Mouse (Mus musculus) heart, embryonic 16.5 days (tissue): ENCODE measurements around the gene Il17c. TPM values are rescaled to one million over a fixed set of nuclear protein-coding genes. Genes with fewer than 3 reads are reported as not detected.

ENCODE experiments used
- ATAC-seq: fragments of 200-750 bp; cut with Nextera tagmentation; replicated peaks from 2 replicates; pipeline ENCODE4 v1.8.0; 2017; ENCODE audit warnings: moderate number of reproducible peaks; ENCODE audit not compliant: insufficient read depth, low FRiP score; ENCODE audit errors: extremely low read depth
- H3K27ac ChIP-seq: fragments of 300-500 bp; sonication (generic); 2 replicates; pipeline ENCODE4 v1.5.1; 2014; ENCODE audit warnings: mild to moderate bottlenecking, low read length, control low read depth, moderate library complexity
- H3K27me3 ChIP-seq: fragments of 300-500 bp; sonication (generic); 2 replicates; pipeline ENCODE4 v1.6.1; 2014; ENCODE audit warnings: low read length, mixed read lengths; ENCODE audit not compliant: control insufficient read depth, insufficient read depth
- H3K36me3 ChIP-seq: fragments of 300-500 bp; sonication (generic); 2 replicates; pipeline ENCODE4 v1.6.1; 2014; ENCODE audit not compliant: control insufficient read depth, insufficient read depth
- H3K4me1 ChIP-seq: fragments of 300-500 bp; sonication (generic); 2 replicates; pipeline ENCODE4 v1.6.1; 2014; ENCODE audit warnings: low read length, mixed read lengths; ENCODE audit not compliant: control insufficient read depth, insufficient read depth
- H3K4me2 ChIP-seq: fragments of 300-500 bp; sonication (generic); 2 replicates; pipeline ENCODE4 v1.6.1; 2014; ENCODE audit warnings: low read depth, mild to moderate bottlenecking, control low read depth, low read length
- H3K4me3 ChIP-seq: fragments of 300-500 bp; sonication (generic); 2 replicates; pipeline ENCODE4 v1.5.1; 2014; ENCODE audit warnings: mild to moderate bottlenecking, control low read depth, low read length
- H3K9ac ChIP-seq: fragments of 300-500 bp; sonication (generic); 2 replicates; pipeline ENCODE4 v1.6.1; 2014; ENCODE audit warnings: low read length, control low read depth
- H3K9me3 ChIP-seq: fragments of 300-500 bp; sonication (generic); replicated peaks from 2 replicates; pipeline ENCODE4 v1.6.1; 2016; ENCODE audit warnings: low read length; ENCODE audit not compliant: control insufficient read depth
- WGBS: fragments of 180-500 bp; shearing (Covaris S2); extraction: QIAGEN DNeasy Blood & Tissue Kit; methylation state at CpG from one replicate; pipeline ENCODE4 v1.1.7; 2014; 5-methylcytosine and 5-hydroxymethylcytosine counted together
- polyA plus RNA-seq: library from polyadenylated mRNA; unstranded; fragments of >200 nt; fragmentation: Nextera tagmentation; extraction: Ambion mirVana; gene quantifications from 2 replicates; pipeline ENCODE4 v1.2.1, GENCODE M21; 2015

Il17c gene
- polyA plus RNA-seq, 1 experiment from 2014 or later = 0.21 TPM

DNA sequence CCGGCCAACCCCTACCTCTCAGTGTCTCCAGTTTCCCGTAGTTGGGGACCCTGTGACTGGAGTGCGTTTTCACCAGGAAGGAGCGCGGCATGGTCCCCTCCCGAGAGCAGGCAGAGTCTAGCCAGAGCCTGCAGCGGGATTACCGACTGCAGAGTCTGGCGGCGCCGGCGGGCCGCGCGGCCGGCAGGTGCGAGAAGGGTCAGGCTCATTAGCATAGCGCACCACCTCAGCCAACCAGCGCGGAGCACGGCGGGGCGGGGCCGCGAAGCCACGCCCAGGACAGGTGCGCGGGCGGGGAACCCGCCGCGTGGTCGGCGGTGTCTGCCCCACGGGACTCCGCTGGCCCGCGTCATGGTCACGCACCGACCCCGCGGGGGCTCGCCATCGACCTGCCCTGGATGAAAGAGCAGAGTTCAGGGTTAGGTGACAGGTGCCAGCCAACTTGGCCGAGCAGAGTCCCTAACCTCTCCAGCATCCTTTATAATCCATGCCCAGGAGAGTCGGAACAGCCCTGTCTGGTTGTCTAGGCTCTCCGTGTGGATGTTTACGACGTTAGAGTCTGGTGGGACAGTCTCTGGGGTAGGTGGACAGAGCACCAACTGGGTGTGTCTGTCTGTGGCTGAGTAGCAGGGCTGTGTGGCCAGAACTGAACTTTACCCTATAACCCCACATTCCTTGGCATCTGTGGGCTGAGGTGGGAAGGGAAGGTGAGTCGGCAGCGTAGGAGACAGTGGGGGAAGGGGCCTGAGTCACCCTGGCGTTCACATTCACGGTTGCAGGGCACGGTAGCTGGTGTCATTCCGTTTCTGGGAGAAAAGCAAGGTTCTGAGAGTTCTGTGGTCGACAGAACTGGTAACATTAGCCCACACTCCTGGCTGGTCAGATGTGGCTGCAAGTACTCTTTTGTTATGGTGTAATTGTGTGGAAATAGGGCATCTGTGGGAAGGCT lies 39.0 kb downstream of the Il17c start, which contains the start of gene Snai3:
Gene Snai3 (minus strand): TSS at position 210 of the 949 bp plus-strand sequence.
- peaks cover 34% of the 10 kb centered on the region for H3K4me1 ChIP-seq
- H3K4me2 ChIP-seq = peak within 1 kb of the TSS; percentile 86
- peak within 1 kb of the TSS; percentile 67 for H3K9ac ChIP-seq
- H3K36me3 ChIP-seq = 0 out of 2 replicates have a peak, but pooled peaks cover 3% of the 10 kb centered on the region
- H3K27ac ChIP-seq = no peak within 1 kb of the TSS
- 5% methylated on average over 56 of the region's 56 CpGs for WGBS
- peaks cover 8% of the 10 kb centered on the region; the same call in 1 of the 2 replicates for H3K27me3 ChIP-seq
- peak within 1 kb of the TSS; percentile 53 for H3K4me3 ChIP-seq
- peak; percentile 66 for ATAC-seq
- H3K9me3 ChIP-seq = no peaks in the 10 kb centered on the region

DNA sequence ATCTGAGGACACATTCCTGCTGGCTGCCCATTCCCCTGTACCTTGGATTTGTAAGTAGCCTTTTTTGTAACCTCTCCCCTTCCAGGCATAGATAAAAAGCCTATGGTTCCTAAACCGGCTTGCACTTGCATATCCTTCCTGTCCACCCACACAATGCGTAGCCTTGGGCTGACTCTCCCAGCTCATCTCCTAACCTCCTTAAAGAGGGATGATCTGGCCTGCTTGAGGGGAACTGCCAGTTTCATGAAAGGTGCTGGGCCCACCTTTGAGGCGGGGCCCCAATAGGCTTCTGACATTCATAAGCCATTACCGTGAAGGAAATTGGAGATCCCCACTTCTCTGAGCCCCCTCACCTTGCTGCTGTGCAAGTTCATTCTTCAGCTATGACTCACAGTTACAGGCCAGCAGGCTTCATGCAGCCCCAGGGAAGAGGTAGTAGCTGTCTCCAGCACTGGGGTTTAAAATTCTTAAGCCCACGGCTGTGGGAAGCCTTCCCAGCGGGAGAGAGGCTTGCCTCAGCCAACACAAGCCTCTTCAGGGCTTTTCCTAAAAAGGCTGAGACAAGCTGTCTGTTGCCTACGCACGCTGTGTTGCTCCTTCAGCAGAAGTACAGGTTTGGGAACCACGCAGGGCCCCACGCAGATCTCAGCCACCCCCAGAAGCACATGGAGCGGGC lies 39.8 kb downstream of the Il17c start:
- Histone ChIP-seq H3K27ac (no peak overlapping the region), H3K4me1 (peaks cover 34% of the 10 kb centered on the region), H3K9ac (no peak overlapping the region), H3K9me3 (no peaks in the 10 kb centered on the region), H3K36me3 (0 out of 2 replicates have a peak, but pooled peaks cover 4% of the 10 kb centered on the region), H3K4me3 (no peak overlapping the region), H3K4me2 (no peak overlapping the region), H3K27me3 (peaks cover 8% of the 10 kb centered on the region; the same call in 1 of the 2 replicates)
- 60% methylated on average over 11 of the region's 11 CpGs for WGBS
- ATAC-seq = no peak

DNA sequence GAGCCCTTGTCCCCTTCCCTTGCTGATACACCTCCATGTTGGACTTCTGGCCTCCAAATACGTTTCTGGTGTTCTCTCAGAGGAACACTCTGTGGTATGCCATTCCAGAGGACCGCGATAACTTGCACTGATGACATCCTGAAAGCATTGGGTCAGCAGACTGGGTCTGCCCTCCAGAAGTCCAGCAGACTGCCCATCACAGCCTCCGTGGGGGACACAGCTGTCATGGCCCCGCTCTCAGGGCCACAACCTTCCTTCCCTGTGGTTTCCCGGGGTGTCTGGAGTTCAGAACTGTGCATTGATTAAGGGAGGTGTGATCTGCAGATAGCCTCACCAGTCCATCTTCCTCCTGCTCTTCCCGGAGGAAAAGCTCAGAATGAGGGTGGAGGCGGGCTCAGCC lies 40.7 kb downstream of the Il17c start:
- ATAC-seq = no peak
- Histone ChIP-seq H3K4me2 (no peak overlapping the region), H3K36me3 (peaks cover 8% of the 10 kb centered on the region; the same call in 1 of the 2 replicates), H3K9me3 (no peaks in the 10 kb centered on the region), H3K27ac (no peak overlapping the region), H3K4me1 (peaks cover 34% of the 10 kb centered on the region), H3K27me3 (peaks cover 8% of the 10 kb centered on the region; the same call in 1 of the 2 replicates), H3K9ac (no peak overlapping the region), H3K4me3 (no peak overlapping the region)
- 62% methylated on average over 8 of the region's 8 CpGs for WGBS

DNA sequence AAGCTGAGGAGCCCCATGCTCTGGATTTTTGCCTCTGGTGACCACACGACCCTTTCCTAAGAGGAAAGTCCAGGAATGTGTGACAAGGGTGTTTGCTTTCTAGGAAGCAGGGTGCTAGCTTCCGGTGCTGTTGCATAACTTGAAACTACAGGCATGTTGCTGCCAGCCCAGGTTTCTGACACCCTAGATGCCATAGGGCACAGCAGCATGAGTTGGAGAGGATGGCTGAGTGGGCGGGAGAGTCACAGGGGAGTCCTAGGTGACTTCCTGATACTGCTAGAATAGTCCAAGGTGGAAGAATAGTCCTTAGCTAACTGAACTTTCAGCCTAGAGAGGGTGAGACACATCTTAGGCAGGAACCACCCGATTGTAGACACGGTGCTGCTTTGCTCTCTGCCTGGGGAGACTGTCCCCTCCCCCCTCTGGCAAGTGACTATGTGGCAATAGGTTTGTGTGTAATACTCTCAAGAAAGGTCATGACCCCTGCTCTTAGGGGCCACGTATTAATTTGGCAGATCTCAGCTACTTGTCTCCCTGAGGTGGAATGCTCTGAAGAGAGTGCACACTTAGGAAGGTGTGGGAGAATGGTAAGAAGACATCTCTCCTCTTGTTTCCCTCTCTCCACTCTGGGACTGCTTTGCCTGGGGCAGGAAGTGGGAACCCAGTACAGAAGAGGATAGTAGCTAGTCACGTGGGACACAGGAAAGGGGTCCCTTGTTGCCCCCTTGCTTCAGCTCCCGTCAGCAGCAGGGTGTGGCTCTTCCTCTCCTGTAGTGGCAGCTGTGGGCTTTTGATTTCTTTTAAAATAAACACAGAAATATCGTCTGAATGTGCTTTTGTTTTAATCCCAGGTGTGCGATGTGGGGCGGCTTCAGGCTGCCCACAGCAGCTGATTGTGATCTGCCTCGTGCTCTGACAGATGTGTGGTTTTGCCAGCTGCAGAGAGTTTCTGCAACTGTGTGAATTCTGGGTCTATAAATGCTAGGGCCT lies 42.1 kb downstream of the Il17c start:
- Histone ChIP-seq H3K27me3 (peaks cover 3% of the 10 kb centered on the region; the same call in 1 of the 2 replicates), H3K36me3 (peaks cover 12% of the 10 kb centered on the region), H3K4me1 (peaks cover 34% of the 10 kb centered on the region), H3K9ac (no peak overlapping the region), H3K4me2 (no peak overlapping the region), H3K4me3 (no peak overlapping the region), H3K27ac (no peak overlapping the region; the same call in 1 of the 2 replicates), H3K9me3 (no peaks in the 10 kb centered on the region)
- ATAC-seq = 0 out of 2 replicates have a peak, but pooled peaks have one; percentile 21
- WGBS = 33% methylated on average over 12 of the region's 12 CpGs

DNA sequence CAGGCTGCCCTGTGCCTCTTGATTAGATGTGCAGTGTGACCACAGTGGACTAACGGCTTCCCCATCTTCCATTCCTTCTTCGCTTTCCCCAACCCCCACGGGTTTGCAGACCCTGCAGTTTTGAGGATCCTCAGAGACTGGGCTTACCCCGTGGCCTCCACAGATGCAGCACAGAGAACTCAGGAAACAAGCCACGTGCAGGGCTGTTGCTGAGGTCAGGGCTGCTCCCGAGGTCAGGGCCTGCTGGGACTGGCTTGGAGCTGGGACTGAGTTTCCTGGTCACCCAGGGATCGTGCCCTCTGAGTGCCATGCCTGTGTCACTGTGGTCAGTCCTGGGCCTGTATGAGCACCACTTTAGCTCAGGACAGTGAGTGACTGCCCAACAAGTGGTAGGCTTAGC lies 43.2 kb downstream of the Il17c start:
- WGBS = 56% methylated on average over 7 of the region's 7 CpGs
- no peak overlapping the region for H3K27ac ChIP-seq
- no peaks in the 10 kb centered on the region for H3K9me3 ChIP-seq
- no peak overlapping the region for H3K4me3 ChIP-seq
- H3K4me2 ChIP-seq = no peak overlapping the region
- H3K9ac ChIP-seq = no peak overlapping the region
- ATAC-seq = no peak
- peaks cover 3% of the 10 kb centered on the region; the same call in 1 of the 2 replicates for H3K27me3 ChIP-seq
- peaks cover 32% of the 10 kb centered on the region for H3K4me1 ChIP-seq
- H3K36me3 ChIP-seq = peaks cover 12% of the 10 kb centered on the region

DNA sequence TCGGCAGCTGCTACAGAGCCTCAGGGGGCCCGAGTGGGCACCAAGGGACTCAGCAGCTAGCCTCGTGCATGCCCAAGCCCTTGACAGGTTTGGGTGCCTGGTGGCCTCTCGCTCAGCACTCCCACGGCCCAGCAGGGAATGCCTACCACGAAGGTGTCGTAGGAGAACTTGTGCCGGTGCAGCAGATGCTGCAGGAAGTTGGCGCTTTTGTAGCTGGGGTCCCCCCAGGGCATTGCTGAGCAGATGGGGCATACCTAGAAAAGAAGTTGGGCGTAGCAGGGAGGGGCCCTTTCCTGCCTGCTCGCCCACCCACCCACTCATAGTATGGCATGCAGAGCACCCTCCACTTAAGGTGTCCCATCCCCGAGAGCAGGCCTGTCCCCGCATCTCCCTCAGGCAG lies 46.0 kb downstream of the Il17c start:
- Histone ChIP-seq H3K27me3 (no peaks in the 10 kb centered on the region), H3K36me3 (peaks cover 12% of the 10 kb centered on the region), H3K4me2 (no peak overlapping the region), H3K27ac (no peak overlapping the region), H3K4me1 (peaks cover 12% of the 10 kb centered on the region), H3K9me3 (no peaks in the 10 kb centered on the region), H3K9ac (no peak overlapping the region), H3K4me3 (no peak overlapping the region)
- ATAC-seq = no peak
- 85% methylated on average over 13 of the region's 13 CpGs for WGBS

DNA sequence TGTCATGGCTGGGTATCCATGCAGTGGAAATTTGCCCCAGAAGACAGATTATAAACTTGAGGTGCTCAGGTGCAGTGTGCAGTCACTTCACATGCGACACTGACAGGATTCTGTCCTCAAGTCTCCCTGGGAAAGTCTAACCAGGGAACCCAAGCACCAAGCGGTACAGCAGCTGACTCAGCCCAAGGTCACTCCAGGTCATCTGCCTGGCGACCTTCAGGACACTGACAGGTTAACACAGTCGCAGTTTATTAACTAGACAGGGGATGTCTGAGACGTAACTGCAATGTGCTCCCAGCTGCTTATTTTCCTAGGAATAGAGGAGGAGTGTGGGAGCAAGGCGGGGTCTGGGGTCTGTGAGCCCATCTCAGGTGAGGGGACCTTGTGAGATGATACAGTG lies 47.6 kb downstream of the Il17c start:
- Histone ChIP-seq H3K9ac (no peak overlapping the region), H3K27ac (no peak overlapping the region), H3K27me3 (no peaks in the 10 kb centered on the region), H3K9me3 (no peaks in the 10 kb centered on the region), H3K4me1 (peaks cover 8% of the 10 kb centered on the region), H3K4me2 (no peak overlapping the region), H3K4me3 (no peak overlapping the region), H3K36me3 (peaks cover 17% of the 10 kb centered on the region)
- ATAC-seq = no peak
- 79% methylated on average over 6 of the region's 6 CpGs for WGBS

DNA sequence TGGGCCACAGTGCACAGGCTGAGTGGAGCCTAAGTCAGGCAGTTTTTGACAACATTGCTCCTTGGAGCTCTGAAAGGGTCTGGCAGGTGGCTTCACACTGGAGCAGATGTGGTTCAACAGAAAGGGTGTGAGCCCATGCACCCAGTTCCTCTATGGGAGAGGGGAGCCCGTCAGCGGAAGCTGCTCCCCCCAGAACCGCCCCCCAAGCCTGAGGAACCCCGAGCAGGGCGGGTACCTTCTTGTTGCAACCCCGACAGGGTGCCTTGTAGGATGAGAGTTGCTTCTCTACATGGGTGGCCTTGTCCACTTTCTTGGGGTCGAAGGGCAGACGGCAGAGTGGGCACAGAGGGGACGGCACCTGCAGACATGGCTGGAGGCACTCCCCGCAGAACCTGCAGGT lies 48.1 kb downstream of the Il17c start:
- H3K9ac ChIP-seq = no peak overlapping the region
- 86% methylated on average over 10 of the region's 10 CpGs for WGBS
- H3K4me3 ChIP-seq = no peak overlapping the region
- H3K4me2 ChIP-seq = no peak overlapping the region
- H3K27ac ChIP-seq = no peak overlapping the region; the same call in 1 of the 2 replicates
- peak; percentile 21; the same call in 1 of the 2 replicates for ATAC-seq
- H3K36me3 ChIP-seq = peaks cover 17% of the 10 kb centered on the region
- H3K9me3 ChIP-seq = no peaks in the 10 kb centered on the region
- no peaks in the 10 kb centered on the region for H3K27me3 ChIP-seq
- peaks cover 14% of the 10 kb centered on the region for H3K4me1 ChIP-seq
